Mouse (Mus musculus) embryonic facial prominence, embryonic 14.5 days (tissue): ENCODE measurements around the gene Gm13941. TPM values are rescaled to one million over a fixed set of nuclear protein-coding genes. Genes with fewer than 3 reads are reported as not detected.

Experiments used
- ATAC-seq: fragments of 200-750 bp; cut with Nextera tagmentation; 2 replicates; pipeline ENCODE4 v1.8.0; 2017; ENCODE audit warnings: low read depth, moderate number of reproducible peaks, moderate TSS enrichment
- DNase-seq: peaks from one replicate; pipeline ENCODE4 v3.0.0-alpha.2; 2015; ENCODE audit warnings: low spot score
- H3K27ac ChIP-seq: fragments of 300-500 bp; sonication (generic); replicated peaks from 2 replicates; pipeline ENCODE4 v1.5.1; 2014; ENCODE audit warnings: low read depth, mild to moderate bottlenecking, low read length, moderate library complexity
- H3K27me3 ChIP-seq: fragments of 300-500 bp; sonication (generic); replicated peaks from 2 replicates; pipeline ENCODE4 v1.6.1; 2014; ENCODE audit warnings: low read length; ENCODE audit not compliant: control insufficient read depth, insufficient read depth
- H3K36me3 ChIP-seq: fragments of 300-500 bp; sonication (generic); 2 replicates; pipeline ENCODE4 v1.6.1; 2014; ENCODE audit warnings: low read length, mixed read lengths; ENCODE audit not compliant: control insufficient read depth, insufficient read depth
- H3K4me1 ChIP-seq: fragments of 300-500 bp; sonication (generic); 2 replicates; pipeline ENCODE4 v1.6.1; 2014; ENCODE audit warnings: antibody characterized with exemption, low read length; ENCODE audit not compliant: control insufficient read depth, insufficient read depth
- H3K4me2 ChIP-seq: fragments of 300-500 bp; sonication (generic); 2 replicates; pipeline ENCODE4 v1.6.1; 2014; ENCODE audit warnings: low read depth, mild to moderate bottlenecking, low read length, moderate library complexity, mixed read lengths
- H3K4me3 ChIP-seq: fragments of 300-500 bp; sonication (generic); 2 replicates; pipeline ENCODE4 v1.5.1; 2014; ENCODE audit warnings: low read depth, mild to moderate bottlenecking, low read length
- H3K9ac ChIP-seq: fragments of 300-500 bp; sonication (generic); 2 replicates; pipeline ENCODE4 v1.6.1; 2014; ENCODE audit warnings: low read depth, mild to moderate bottlenecking, low read length, moderate library complexity, mixed read lengths
- H3K9me3 ChIP-seq: fragments of 300-500 bp; sonication (generic); 2 replicates; pipeline ENCODE4 v1.6.1; 2016; ENCODE audit warnings: low read length; ENCODE audit not compliant: control insufficient read depth
- WGBS: fragments of 180-500 bp; shearing (Covaris S2); extraction: QIAGEN DNeasy Blood & Tissue Kit; methylation state at CpG from one replicate; pipeline ENCODE4 v1.1.7; 2014; 5-methylcytosine and 5-hydroxymethylcytosine counted together
- polyA plus RNA-seq: library from polyadenylated mRNA; unstranded; fragments of >200 nt; fragmentation: Nextera tagmentation; extraction: Ambion mirVana; gene quantifications from 2 replicates; pipeline ENCODE4 v1.2.1, GENCODE M21; 2014

Gene Gm13941
- not detected in 2 replicates for polyA plus RNA-seq

- ATAC-seq = no peak
- H3K36me3 ChIP-seq = no peaks in the 10 kb centered on the region
- no peaks in the 10 kb centered on the region for H3K9me3 ChIP-seq
- no peaks in the 10 kb centered on the region for H3K27me3 ChIP-seq
- no peak within 1 kb of the TSS for H3K9ac ChIP-seq
- no peak within 1 kb of the TSS for H3K4me3 ChIP-seq
- H3K27ac ChIP-seq = no peak within 1 kb of the TSS
- no peaks in the 10 kb centered on the region for H3K4me1 ChIP-seq
- no peak within 1 kb of the TSS for H3K4me2 ChIP-seq
- DNase-seq = no peak
Measured at GRCm38 (mm10) chr2:111105882-111106281, at the start of gene Gm13941. Gm13941 (minus strand) TSS chr2:111105982.

DNA sequence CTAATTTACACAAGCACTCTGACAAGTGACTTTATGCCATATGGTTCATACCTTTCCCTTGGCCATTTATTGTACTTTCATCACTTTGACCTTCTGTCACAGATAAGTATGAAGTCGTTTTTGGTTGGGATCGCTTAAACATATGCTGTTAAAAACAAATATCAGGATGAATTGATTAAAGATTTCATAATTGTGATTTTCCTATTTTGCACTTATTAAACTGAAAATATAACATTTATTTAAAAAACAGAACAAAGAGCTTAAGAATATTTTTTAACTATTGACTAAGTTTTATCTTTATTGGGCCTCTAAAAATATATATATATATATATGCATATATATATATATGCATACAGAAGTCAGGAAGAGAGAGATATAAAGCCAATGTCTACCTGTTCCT, 47.1 kb upstream of the Gm13941 start, which contains the start of gene Gm15130:
Gene Gm15130 (minus strand): TSS at position 101 of the 400 bp plus-strand sequence.
- ATAC-seq (no peak), DNase-seq (no peak)
- Histone ChIP-seq H3K9ac (no peak within 1 kb of the TSS), H3K27me3 (no peaks in the 10 kb centered on the region), H3K36me3 (no peaks in the 10 kb centered on the region), H3K4me2 (no peak within 1 kb of the TSS), H3K27ac (no peak within 1 kb of the TSS), H3K4me1 (no peaks in the 10 kb centered on the region), H3K4me3 (no peak within 1 kb of the TSS), H3K9me3 (no peaks in the 10 kb centered on the region)
- 72% methylated on average over 2 of the region's 2 CpGs for WGBS

DNA sequence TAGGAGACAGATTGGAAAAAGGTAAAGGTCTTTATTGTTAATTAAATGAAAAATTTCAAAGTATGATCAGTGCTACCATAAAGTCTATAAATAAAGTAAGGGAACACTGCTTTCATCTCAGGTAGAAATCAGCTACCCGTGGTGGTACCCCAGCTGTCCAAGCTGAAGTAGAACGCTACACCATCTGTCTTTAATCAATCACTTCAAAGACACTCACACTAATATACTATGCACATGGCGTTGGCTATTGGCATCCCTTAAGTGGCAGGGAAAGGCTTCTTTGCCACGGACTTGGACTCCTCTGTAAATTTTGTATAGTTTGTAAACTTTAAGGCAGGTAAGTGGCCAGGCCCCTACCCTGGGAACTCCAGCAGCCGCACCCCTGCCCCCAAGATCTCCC, 30.0 kb upstream of the Gm13941 start:
- Histone ChIP-seq H3K4me1 (no peaks in the 10 kb centered on the region), H3K36me3 (no peaks in the 10 kb centered on the region), H3K9me3 (no peaks in the 10 kb centered on the region), H3K27me3 (no peaks in the 10 kb centered on the region), H3K4me3 (no peak overlapping the region), H3K9ac (no peak overlapping the region), H3K4me2 (no peak overlapping the region), H3K27ac (no peak overlapping the region)
- DNase-seq (no peak), ATAC-seq (no peak)
- 34% methylated on average over 5 of the region's 5 CpGs for WGBS

DNA sequence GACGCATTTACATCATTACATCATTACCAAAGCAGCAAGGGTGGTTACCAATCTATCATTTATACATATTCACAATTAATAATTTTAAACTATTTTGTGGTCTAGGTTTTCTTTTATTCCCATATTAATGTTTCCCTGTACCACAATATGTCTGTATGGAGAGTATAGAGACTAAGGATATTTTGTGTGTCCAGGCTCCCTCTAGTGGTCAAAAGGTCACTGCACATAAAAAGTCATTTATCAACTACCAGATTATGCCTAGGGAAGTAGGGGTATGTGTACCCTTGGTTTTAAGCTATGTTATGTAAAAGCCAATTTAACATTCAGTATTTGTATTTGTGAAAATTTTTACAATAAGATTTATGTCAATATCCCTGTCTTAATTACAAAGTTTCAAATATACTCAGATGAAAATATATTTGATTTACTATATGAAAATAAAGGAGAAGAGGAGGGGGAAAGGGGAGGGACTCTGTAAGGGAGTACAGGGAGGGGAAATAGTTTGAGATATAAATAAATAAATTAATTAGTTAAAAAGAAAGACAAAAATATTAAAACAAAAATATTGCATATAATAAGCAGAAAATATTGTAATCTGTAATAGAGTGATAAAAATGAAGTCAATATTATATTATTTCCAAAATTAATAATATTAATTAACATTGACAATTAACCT, 47.1 kb downstream of the Gm13941 start:
- H3K4me2 ChIP-seq = no peak overlapping the region
- ATAC-seq (peak; percentile 63; the same call in 1 of the 2 replicates), DNase-seq (peak; percentile 56)
- H3K27ac ChIP-seq = no peak overlapping the region
- H3K36me3 ChIP-seq = no peaks in the 10 kb centered on the region
- 90% methylated on average over 1 of the region's 1 CpGs for WGBS
- H3K4me1 ChIP-seq = no peaks in the 10 kb centered on the region
- H3K9me3 ChIP-seq = no peaks in the 10 kb centered on the region
- no peak overlapping the region for H3K9ac ChIP-seq
- no peak overlapping the region for H3K4me3 ChIP-seq
- no peaks in the 10 kb centered on the region for H3K27me3 ChIP-seq

Other genes with a start within 250 kb of the Gm13941 start
- 0.78 and 0.81 TPM in 2 replicates for gene Ano3, start 155.1 kb downstream of the Gm13941 start, polyA plus RNA-seq
- not detected in 2 replicates for gene Gm15130, start 47.0 kb upstream of the Gm13941 start, polyA plus RNA-seq
- not detected in 2 replicates for gene 4930430A15Rik, start 123.6 kb upstream of the Gm13941 start, polyA plus RNA-seq
- gene Olfr1275, start 129.3 kb upstream of the Gm13941 start, polyA plus RNA-seq = not detected in 2 replicates
- not detected in 2 replicates for gene Olfr1276, start 148.5 kb upstream of the Gm13941 start, polyA plus RNA-seq
- gene Olfr1277, start 168.1 kb upstream of the Gm13941 start, polyA plus RNA-seq = not detected in 2 replicates
- gene Olfr1278, start 184.2 kb upstream of the Gm13941 start, polyA plus RNA-seq = not detected in 2 replicates
- not detected in 2 replicates for gene Olfr1279, start 194.7 kb upstream of the Gm13941 start, polyA plus RNA-seq
- gene Olfr1280, start 208.0 kb upstream of the Gm13941 start, polyA plus RNA-seq = not detected in 2 replicates
- not detected in 2 replicates for gene Olfr1281, start 220.5 kb upstream of the Gm13941 start, polyA plus RNA-seq
- gene Olfr1282, start 230.1 kb upstream of the Gm13941 start, polyA plus RNA-seq = not detected in 2 replicates